Comparison of ENCODE assay signal across 8 mouse cellular contexts in the genomic region with DNA sequence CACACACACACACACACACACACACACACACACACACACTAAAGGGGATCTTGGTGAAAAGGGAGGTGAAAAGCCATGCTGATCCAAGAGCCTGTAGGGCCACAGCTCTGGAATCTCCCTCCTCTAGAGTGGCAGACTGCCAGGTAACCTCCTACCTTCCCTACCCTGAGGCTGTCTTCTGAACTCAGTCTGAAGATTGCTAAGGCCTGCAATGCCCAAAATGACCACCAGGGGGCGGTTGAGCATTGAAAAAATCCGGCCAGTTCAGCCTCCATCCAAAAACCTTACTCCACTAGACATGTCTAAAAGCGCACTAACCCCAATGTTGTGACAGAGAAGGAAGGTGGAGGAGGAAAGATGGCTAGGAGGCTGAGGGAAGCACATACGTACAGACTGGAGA. TPM values are rescaled to one million over a fixed set of nuclear protein-coding genes. Genes with fewer than 3 reads are reported as not detected.
A peak's percentile ranks its signal among the peaks of the same experiment; 100 is the strongest.
DNase-seq lines count a peak whose midpoint lies in the region; ATAC-seq lines count a peak whose summit lies in the region.

No protein-coding gene starts in this region.

- DNase-seq in T-cell, adult 2 months (ENCODE audit: low spot score), result peak; percentile 90
- DNase-seq in gastrocnemius, adult 8-10 months (ENCODE audit: low spot score in 2 of 2), result peak; percentile 85 to 86
- DNase-seq in induced T-regulatory cell, adult 2 months (ENCODE audit: low read depth), result peak; percentile 98
- DNase-seq in left cerebral cortex, adult 9 months (ENCODE audit: low spot score in 2 of 2), result peak; percentile 78 to 97
- peak; percentile 86 for DNase-seq in right cerebral cortex, postnatal 14 days
- peak; percentile 93 for DNase-seq in urinary bladder, postnatal 25 days (ENCODE audit: low spot score)

- ATAC-seq in common myeloid progenitor, adult 5-6 weeks (replicated peaks; ENCODE audit: low read depth, poor library complexity, severe bottlenecking), result peak; percentile 29
- ATAC-seq in megakaryocyte progenitor cell, adult 5-6 weeks (replicated peaks; ENCODE audit: poor library complexity), result peak; percentile 17

RNA-seq across cellular contexts. Expression of gene Ptma, which starts 25.0 kb away (rescaled TPM):
- total RNA-seq in common myeloid progenitor, adult 5-6 weeks (2017), result 6,083 and 6,415 TPM in 2 replicates
- total RNA-seq in gastrocnemius, adult 8-10 months (2022), result 10 to 100 TPM; 50.9 to 76.9 (median 67.7) TPM
- 6,310 and 6,455 TPM in 2 replicates for total RNA-seq in megakaryocyte progenitor cell, adult 5-6 weeks (2015)
- 6,827 and 7,265 TPM in 2 replicates for total RNA-seq in megakaryocyte progenitor cell, adult 5-6 weeks (2017)

Comparison
In these comparisons a context has a peak if more than half of its experiments do, and no peak if none do; other contexts are left out.
1. Peak in every context shown above with its lines: DNase-seq and ATAC-seq.
2. RNA of gene Ptma, which starts 25.0 kb away (total RNA-seq): 6,310 to 7,265 TPM in megakaryocyte progenitor cell, adult 5-6 weeks and 6,083 to 6,415 TPM in common myeloid progenitor, adult 5-6 weeks; 50.9 to 76.9 TPM in gastrocnemius, adult 8-10 months; every median in the first group is over 10 times any median in the second.